Mouse (Mus musculus): Measurements from ENCODE around the gene Ripor3. TPM values are rescaled to one million over a fixed set of nuclear protein-coding genes. Genes with fewer than 3 reads are reported as not detected.

The Ripor3 gene
- polyA plus RNA-seq, 1 experiment from 2014 or later = 8.4 TPM

DNA sequence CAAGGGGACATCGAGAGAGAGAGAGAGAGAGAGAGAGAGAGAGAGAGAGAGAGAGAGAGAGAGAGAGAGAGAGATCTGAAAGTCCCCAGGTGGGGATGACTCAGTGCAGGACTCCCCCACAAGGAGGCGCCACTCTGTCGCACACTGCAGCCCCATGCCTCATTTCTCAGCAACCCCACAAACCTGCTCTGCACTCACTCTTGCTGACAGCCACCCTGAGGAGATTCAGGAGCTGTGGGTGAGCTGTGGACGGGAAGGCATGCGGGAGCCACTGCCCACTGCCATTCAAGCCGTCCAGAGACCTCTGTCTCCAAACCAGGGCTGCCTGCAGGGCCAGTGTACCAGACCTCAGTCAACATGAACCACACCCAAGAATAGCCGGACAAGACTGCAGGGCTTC lies 23.7 kb downstream of the Ripor3 start:
- WGBS = 20% methylated on average over 7 of the region's 7 CpGs
- H3K9me3 ChIP-seq (replicated peaks) = no peaks in the 10 kb centered on the region
- H3K9ac ChIP-seq = no peak overlapping the region
- ATAC-seq (ENCODE audit: insufficient number of reproducible peaks, low FRiP score, low TSS enrichment, low read depth) = no peak
- H3K4me1 ChIP-seq = peaks cover 38% of the 10 kb centered on the region
- H3K4me3 ChIP-seq (replicated peaks) = no peak overlapping the region
- H3K27me3 ChIP-seq = no peaks in the 10 kb centered on the region
- H3K4me2 ChIP-seq (replicated peaks) = no peak overlapping the region
- peaks cover under 1% of the 10 kb centered on the region; the same call in 1 of the 2 replicates for H3K36me3 ChIP-seq
- H3K27ac ChIP-seq (replicated peaks) = no peak overlapping the region

- 37% methylated on average over 3 of the region's 3 CpGs for WGBS
- H3K9me3 ChIP-seq (replicated peaks) = no peaks in the 10 kb centered on the region
- no peak overlapping the region for H3K9ac ChIP-seq
- no peak overlapping the region for H3K4me2 ChIP-seq (replicated peaks)
- no peak overlapping the region for H3K27ac ChIP-seq (replicated peaks)
- H3K4me3 ChIP-seq (replicated peaks) = no peak overlapping the region
- peaks cover 36% of the 10 kb centered on the region for H3K4me1 ChIP-seq
- no peaks in the 10 kb centered on the region for H3K27me3 ChIP-seq
- no peak for ATAC-seq (ENCODE audit: insufficient number of reproducible peaks, low FRiP score, low TSS enrichment, low read depth)
- peaks cover 14% of the 10 kb centered on the region for H3K36me3 ChIP-seq
These were observed 25.5 kb downstream of the Ripor3 start for GRCm38 (mm10) chr2:167984946-167985345.

DNA sequence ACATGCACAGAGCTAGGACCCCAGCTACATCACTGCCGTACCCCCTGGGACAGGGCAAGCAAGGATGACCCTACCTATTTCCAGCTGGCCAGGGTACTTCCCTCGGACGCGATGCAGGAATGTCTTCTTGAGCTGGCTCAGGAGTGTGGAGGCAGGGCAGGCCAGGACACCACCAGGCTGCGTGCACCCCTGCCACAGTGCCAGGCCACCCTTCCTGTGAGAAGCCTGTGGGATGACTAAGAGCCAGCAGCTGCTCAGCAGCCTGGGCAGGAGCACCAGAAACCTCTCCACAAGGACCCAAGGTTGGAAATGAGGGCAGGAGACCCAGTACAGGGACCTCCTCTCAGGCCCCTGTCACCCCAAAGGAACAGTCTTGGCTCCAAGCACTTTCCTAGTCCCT lies 26.0 kb downstream of the Ripor3 start:
- 80% methylated on average over 5 of the region's 5 CpGs for WGBS
- Histone ChIP-seq H3K4me2 (replicated peaks) (no peak overlapping the region), H3K4me3 (replicated peaks) (no peak overlapping the region), H3K36me3 (peaks cover 19% of the 10 kb centered on the region), H3K9ac (no peak overlapping the region), H3K27ac (replicated peaks) (no peak overlapping the region), H3K27me3 (no peaks in the 10 kb centered on the region), H3K9me3 (replicated peaks) (no peaks in the 10 kb centered on the region), H3K4me1 (peaks cover 31% of the 10 kb centered on the region)
- ATAC-seq (ENCODE audit: insufficient number of reproducible peaks, low FRiP score, low TSS enrichment, low read depth) = no peak

GRCm38 (mm10) chr2:167982646-167983045 lies 27.8 kb downstream of the Ripor3 start:
- Histone ChIP-seq H3K4me3 (replicated peaks) (no peak overlapping the region), H3K36me3 (peaks cover 37% of the 10 kb centered on the region), H3K9me3 (replicated peaks) (no peaks in the 10 kb centered on the region), H3K27ac (replicated peaks) (no peak overlapping the region), H3K4me2 (replicated peaks) (no peak overlapping the region), H3K4me1 (peaks cover 20% of the 10 kb centered on the region), H3K27me3 (no peaks in the 10 kb centered on the region), H3K9ac (no peak overlapping the region)
- no peak for ATAC-seq (ENCODE audit: insufficient number of reproducible peaks, low FRiP score, low TSS enrichment, low read depth)
- 57% methylated on average over 9 of the region's 9 CpGs for WGBS

DNA sequence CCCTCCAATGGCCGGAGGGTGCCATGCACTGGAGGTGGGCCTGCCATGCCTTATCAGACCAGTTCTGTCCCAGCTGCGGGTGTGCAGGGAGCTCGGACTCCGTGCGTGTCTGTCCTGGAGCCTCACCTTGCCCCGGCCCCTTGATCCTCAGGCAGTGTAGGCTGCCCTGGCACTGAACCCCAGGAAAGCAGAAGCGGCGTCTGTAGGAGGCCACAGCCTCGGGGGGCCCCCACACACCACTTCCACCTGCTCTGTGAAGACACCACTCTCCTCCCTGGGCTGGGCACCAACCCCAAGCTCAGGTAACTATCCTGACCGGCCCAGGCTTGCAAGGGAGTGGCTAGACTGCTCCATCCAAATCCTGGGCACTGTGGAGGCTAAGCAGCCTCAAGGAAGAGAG lies 30.0 kb downstream of the Ripor3 start:
- 0 out of 2 replicates have a peak, but pooled peaks cover 11% of the 10 kb centered on the region for H3K4me1 ChIP-seq
- no peaks in the 10 kb centered on the region for H3K27me3 ChIP-seq
- no peak overlapping the region for H3K9ac ChIP-seq
- 71% methylated on average over 10 of the region's 10 CpGs for WGBS
- no peak for ATAC-seq (ENCODE audit: insufficient number of reproducible peaks, low FRiP score, low TSS enrichment, low read depth)
- no peaks in the 10 kb centered on the region for H3K9me3 ChIP-seq (replicated peaks)
- no peak overlapping the region for H3K27ac ChIP-seq (replicated peaks)
- no peak overlapping the region for H3K4me2 ChIP-seq (replicated peaks)
- peaks cover 56% of the 10 kb centered on the region for H3K36me3 ChIP-seq
- H3K4me3 ChIP-seq (replicated peaks) = no peak overlapping the region

- WGBS = 96% methylated on average over 10 of the region's 10 CpGs
- H3K9ac ChIP-seq = no peak overlapping the region
- H3K27ac ChIP-seq (replicated peaks) = no peak overlapping the region
- 0 out of 2 replicates have a peak, but pooled peaks cover 4% of the 10 kb centered on the region for H3K4me1 ChIP-seq
- no peak for ATAC-seq (ENCODE audit: insufficient number of reproducible peaks, low FRiP score, low TSS enrichment, low read depth)
- H3K27me3 ChIP-seq = no peaks in the 10 kb centered on the region
- no peak overlapping the region for H3K4me3 ChIP-seq (replicated peaks)
- peaks cover 76% of the 10 kb centered on the region for H3K36me3 ChIP-seq
- H3K4me2 ChIP-seq (replicated peaks) = no peak overlapping the region
- no peaks in the 10 kb centered on the region for H3K9me3 ChIP-seq (replicated peaks)
These were observed 32.1 kb downstream of the Ripor3 start for GRCm38 (mm10) chr2:167978271-167978670.

DNA sequence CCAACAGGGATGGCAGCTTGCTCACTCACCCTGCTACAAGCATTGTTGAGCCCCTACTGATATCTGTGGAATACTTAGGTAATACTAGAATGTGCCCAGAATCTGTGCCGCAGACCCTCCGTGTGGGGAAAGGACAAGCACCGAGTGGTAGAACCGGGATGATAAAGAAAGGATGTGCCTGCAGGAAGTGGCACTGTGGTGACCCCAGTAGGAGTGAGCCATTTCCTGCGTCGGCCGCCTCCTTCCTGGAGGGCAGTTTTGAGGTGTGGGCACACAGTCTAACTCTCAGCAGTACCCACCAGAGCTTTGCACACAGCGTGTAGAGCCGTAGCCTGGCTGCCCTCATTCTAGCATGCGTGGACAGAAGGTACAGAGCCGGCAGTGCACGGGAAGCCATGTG lies 34.7 kb downstream of the Ripor3 start:
- no peak overlapping the region for H3K4me2 ChIP-seq (replicated peaks)
- H3K4me3 ChIP-seq (replicated peaks) = no peak overlapping the region
- H3K4me1 ChIP-seq = 0 out of 2 replicates have a peak, but pooled peaks cover under 1% of the 10 kb centered on the region
- no peaks in the 10 kb centered on the region for H3K27me3 ChIP-seq
- no peaks in the 10 kb centered on the region for H3K9me3 ChIP-seq (replicated peaks)
- 85% methylated on average over 12 of the region's 12 CpGs for WGBS
- H3K27ac ChIP-seq (replicated peaks) = no peak overlapping the region
- H3K9ac ChIP-seq = no peak overlapping the region
- peaks cover 89% of the 10 kb centered on the region for H3K36me3 ChIP-seq
- ATAC-seq (ENCODE audit: insufficient number of reproducible peaks, low FRiP score, low TSS enrichment, low read depth) = no peak

DNA sequence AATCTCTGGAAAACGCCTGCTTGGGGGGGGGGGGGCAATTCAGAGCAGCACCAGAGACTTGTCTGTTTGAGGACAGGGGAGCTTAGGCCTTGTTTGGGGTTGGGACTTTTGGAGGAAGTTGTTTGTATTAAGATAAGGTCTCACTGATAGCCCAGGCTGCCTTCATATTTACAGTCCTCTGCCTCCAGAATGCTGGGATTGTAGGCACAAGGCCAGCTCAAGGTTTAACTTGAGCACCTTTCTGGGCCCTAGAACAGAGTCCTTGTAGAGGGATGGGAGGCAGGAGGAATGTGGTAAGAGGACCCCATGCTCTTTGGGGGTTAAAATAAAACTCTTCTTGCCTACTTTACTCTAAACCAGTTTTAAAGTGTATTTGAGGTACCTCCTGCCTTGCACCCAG lies 37.6 kb downstream of the Ripor3 start:
- Histone ChIP-seq H3K4me1 (no peaks in the 10 kb centered on the region), H3K27me3 (no peaks in the 10 kb centered on the region), H3K9me3 (replicated peaks) (no peaks in the 10 kb centered on the region), H3K9ac (no peak overlapping the region), H3K36me3 (peaks cover 88% of the 10 kb centered on the region), H3K4me2 (replicated peaks) (no peak overlapping the region), H3K27ac (replicated peaks) (no peak overlapping the region), H3K4me3 (replicated peaks) (no peak overlapping the region)
- 36% methylated on average over 1 of the region's 1 CpGs for WGBS
- no peak for ATAC-seq (ENCODE audit: insufficient number of reproducible peaks, low FRiP score, low TSS enrichment, low read depth)

DNA sequence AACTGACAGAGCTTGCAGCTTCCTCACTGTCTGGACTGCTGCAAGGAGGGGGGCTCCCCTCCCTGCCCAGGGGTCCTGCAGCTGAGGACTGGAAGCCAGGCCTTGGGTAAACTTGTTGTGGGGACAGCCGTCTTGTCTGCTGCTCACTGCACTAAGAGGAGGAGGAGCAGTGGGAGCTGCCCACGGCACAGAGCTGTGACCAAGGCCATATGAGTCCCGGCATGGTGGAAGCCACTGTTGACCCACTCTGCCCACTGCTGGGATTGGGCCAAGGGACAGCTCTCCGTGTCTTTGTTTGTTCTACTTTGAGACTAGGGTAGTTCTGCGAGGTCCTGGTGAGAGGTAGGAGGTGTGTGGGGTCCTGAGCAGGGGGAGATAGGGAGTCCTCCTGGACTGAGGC lies 38.3 kb downstream of the Ripor3 start:
- Histone ChIP-seq H3K4me1 (no peaks in the 10 kb centered on the region), H3K27me3 (no peaks in the 10 kb centered on the region), H3K4me3 (replicated peaks) (no peak overlapping the region), H3K36me3 (peaks cover 88% of the 10 kb centered on the region), H3K4me2 (replicated peaks) (no peak overlapping the region), H3K9me3 (replicated peaks) (no peaks in the 10 kb centered on the region), H3K27ac (replicated peaks) (no peak overlapping the region), H3K9ac (no peak overlapping the region)
- WGBS = 86% methylated on average over 5 of the region's 5 CpGs
- no peak for ATAC-seq (ENCODE audit: insufficient number of reproducible peaks, low FRiP score, low TSS enrichment, low read depth)

- Histone ChIP-seq H3K27ac (replicated peaks) (no peak overlapping the region), H3K4me3 (replicated peaks) (no peak overlapping the region), H3K4me2 (replicated peaks) (no peak overlapping the region), H3K9me3 (replicated peaks) (no peaks in the 10 kb centered on the region), H3K36me3 (peaks cover 91% of the 10 kb centered on the region), H3K9ac (no peak overlapping the region), H3K27me3 (no peaks in the 10 kb centered on the region), H3K4me1 (no peaks in the 10 kb centered on the region)
- no peak for ATAC-seq (ENCODE audit: insufficient number of reproducible peaks, low FRiP score, low TSS enrichment, low read depth)
- WGBS = 71% methylated on average over 10 of the region's 10 CpGs
These were observed 40.4 kb downstream of the Ripor3 start for GRCm38 (mm10) chr2:167969851-167970541.

GRCm38 (mm10) chr2:167968504-167968903 lies 41.9 kb downstream of the Ripor3 start:
- Histone ChIP-seq H3K4me2 (replicated peaks) (no peak overlapping the region), H3K9me3 (replicated peaks) (no peaks in the 10 kb centered on the region), H3K27ac (replicated peaks) (no peak overlapping the region), H3K4me3 (replicated peaks) (no peak overlapping the region), H3K27me3 (no peaks in the 10 kb centered on the region), H3K4me1 (no peaks in the 10 kb centered on the region), H3K9ac (no peak overlapping the region), H3K36me3 (peaks cover 91% of the 10 kb centered on the region)
- 89% methylated on average over 7 of the region's 7 CpGs for WGBS
- no peak for ATAC-seq (ENCODE audit: insufficient number of reproducible peaks, low FRiP score, low TSS enrichment, low read depth)

DNA sequence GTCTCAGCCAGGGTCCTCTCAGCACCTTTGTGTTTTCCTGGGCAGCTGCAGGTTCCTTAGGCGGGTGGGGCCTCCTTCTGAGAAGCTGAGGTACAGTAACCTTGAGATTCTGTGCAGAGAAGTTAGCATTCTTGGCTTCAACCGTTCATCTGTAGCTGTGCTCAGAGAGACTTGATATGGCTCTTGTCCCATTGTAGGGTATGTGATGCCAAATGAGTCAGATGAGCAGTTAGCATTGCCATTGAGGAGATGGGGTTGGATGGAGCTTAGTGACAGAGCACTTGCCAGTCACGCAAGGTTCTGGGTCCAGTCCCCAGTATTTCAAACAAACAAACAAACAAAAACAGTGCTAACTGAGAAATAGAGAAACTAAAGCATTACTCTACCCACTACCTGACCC lies 44.5 kb downstream of the Ripor3 start:
- no peak overlapping the region for H3K4me3 ChIP-seq (replicated peaks)
- WGBS = 88% methylated on average over 3 of the region's 3 CpGs
- H3K9me3 ChIP-seq (replicated peaks) = no peaks in the 10 kb centered on the region
- H3K4me1 ChIP-seq = peaks cover 7% of the 10 kb centered on the region
- peaks cover 73% of the 10 kb centered on the region for H3K36me3 ChIP-seq
- ATAC-seq (ENCODE audit: insufficient number of reproducible peaks, low FRiP score, low TSS enrichment, low read depth) = no peak
- H3K27ac ChIP-seq (replicated peaks) = no peak overlapping the region
- no peaks in the 10 kb centered on the region for H3K27me3 ChIP-seq
- H3K4me2 ChIP-seq (replicated peaks) = no peak overlapping the region
- H3K9ac ChIP-seq = no peak overlapping the region

Measured in embryonic facial prominence, embryonic 15.5 days (tissue).